Mouse (Mus musculus): ENCODE data around the gene Foxc1. TPM values are rescaled to one million over a fixed set of nuclear protein-coding genes. Genes with fewer than 3 reads are reported as not detected.

The Foxc1 gene
- 4.1 TPM for polyA plus RNA-seq (2012; fragmentation: generic; extraction: Trizol)
- long read RNA-seq, experiment 1 = 0 reads
- long read RNA-seq, experiment 2, full-length matches to known transcripts = 1 of 2 reads
- long read RNA-seq, experiment 2, partial matches to known transcripts = 0 of 2 reads
- long read RNA-seq, experiment 2, other reads (novel, unspliced or antisense) = 1 of 2 reads

GRCm38 (mm10) chr13:31806428-31806832 lies at the start of gene Foxc1:
Gene Foxc1 (plus strand): TSS chr13:31806633.
- H3K79me3 ChIP-seq (ENCODE audit: low read depth) = peaks cover 30% of the 10 kb centered on the region
- peaks cover 45% of the 10 kb centered on the region for H3K79me2 ChIP-seq (ENCODE audit: control insufficient read depth, insufficient read depth)
- H3K27me3 ChIP-seq (ENCODE audit: control insufficient read depth, insufficient read depth, insufficient read length) = no peaks in the 10 kb centered on the region
- H3ac ChIP-seq (ENCODE audit: control insufficient read depth, insufficient read length, low read depth) = peak within 1 kb of the TSS; percentile 87
- TF ChIP-seq MYOG (IDR thresholded peaks at IDR 0.05; ENCODE audit: control insufficient read depth, extremely low read depth, insufficient read length) (no peak), USF1 (IDR thresholded peaks at IDR 0.05; ENCODE audit: low read depth) (no peak), MAX (IDR thresholded peaks at IDR 0.05) (no peak), CTCF (IDR thresholded peaks at IDR 0.05; ENCODE audit: control insufficient read depth, insufficient read depth, insufficient read length) (no peak), CEBPB (IDR thresholded peaks at IDR 0.05; ENCODE audit: low read depth) (no peak), FOSL1 (IDR thresholded peaks at IDR 0.05; ENCODE audit: insufficient read depth, low read length, poor library complexity, severe bottlenecking) (no peak), MYOD1 (IDR thresholded peaks at IDR 0.05; ENCODE audit: control insufficient read depth, insufficient read length, low read depth) (no peak)
- peak within 1 kb of the TSS; percentile 60 for H3K4me3 ChIP-seq (ENCODE audit: insufficient read depth, poor library complexity, severe bottlenecking)
- peaks cover 7% of the 10 kb centered on the region for H3K36me3 ChIP-seq (ENCODE audit: control insufficient read depth, insufficient read depth)

- no peaks in the 10 kb centered on the region for H3K79me3 ChIP-seq (ENCODE audit: low read depth)
- H3K27me3 ChIP-seq (ENCODE audit: control insufficient read depth, insufficient read depth, insufficient read length) = no peaks in the 10 kb centered on the region
- no peak overlapping the region for H3K4me3 ChIP-seq (ENCODE audit: insufficient read depth, poor library complexity, severe bottlenecking)
- TF ChIP-seq MAX (IDR thresholded peaks at IDR 0.05) (no peak), CEBPB (IDR thresholded peaks at IDR 0.05; ENCODE audit: low read depth) (no peak), FOSL1 (IDR thresholded peaks at IDR 0.05; ENCODE audit: insufficient read depth, low read length, poor library complexity, severe bottlenecking) (no peak), CTCF (IDR thresholded peaks at IDR 0.05; ENCODE audit: control insufficient read depth, insufficient read depth, insufficient read length) (no peak), MYOG (IDR thresholded peaks at IDR 0.05; ENCODE audit: control insufficient read depth, extremely low read depth, insufficient read length) (no peak), USF1 (IDR thresholded peaks at IDR 0.05; ENCODE audit: low read depth) (no peak), MYOD1 (IDR thresholded peaks at IDR 0.05; ENCODE audit: control insufficient read depth, insufficient read length, low read depth) (no peak)
- H3K79me2 ChIP-seq (ENCODE audit: control insufficient read depth, insufficient read depth) = no peaks in the 10 kb centered on the region
- H3K36me3 ChIP-seq (ENCODE audit: control insufficient read depth, insufficient read depth) = no peaks in the 10 kb centered on the region
- H3ac ChIP-seq (ENCODE audit: control insufficient read depth, insufficient read length, low read depth) = no peak overlapping the region
Observed at GRCm38 (mm10) chr13:31760411-31760810, 46.0 kb upstream of the Foxc1 start.

- no peak overlapping the region for H3ac ChIP-seq (ENCODE audit: control insufficient read depth, insufficient read length, low read depth)
- no peak for TF ChIP-seq MYOD1 (IDR thresholded peaks at IDR 0.05; ENCODE audit: control insufficient read depth, insufficient read length, low read depth)
- no peak for TF ChIP-seq CTCF (IDR thresholded peaks at IDR 0.05; ENCODE audit: control insufficient read depth, insufficient read depth, insufficient read length)
- TF ChIP-seq MAX (IDR thresholded peaks at IDR 0.05) = no peak
- TF ChIP-seq MYOG (IDR thresholded peaks at IDR 0.05; ENCODE audit: control insufficient read depth, extremely low read depth, insufficient read length) = no peak
- no peak for TF ChIP-seq USF1 (IDR thresholded peaks at IDR 0.05; ENCODE audit: low read depth)
- TF ChIP-seq FOSL1 (IDR thresholded peaks at IDR 0.05; ENCODE audit: insufficient read depth, low read length, poor library complexity, severe bottlenecking) = no peak
- TF ChIP-seq CEBPB (IDR thresholded peaks at IDR 0.05; ENCODE audit: low read depth) = no peak
- no peak overlapping the region for H3K4me3 ChIP-seq (ENCODE audit: insufficient read depth, poor library complexity, severe bottlenecking)
- no peaks in the 10 kb centered on the region for H3K79me2 ChIP-seq (ENCODE audit: control insufficient read depth, insufficient read depth)
- H3K36me3 ChIP-seq (ENCODE audit: control insufficient read depth, insufficient read depth) = no peaks in the 10 kb centered on the region
- no peaks in the 10 kb centered on the region for H3K79me3 ChIP-seq (ENCODE audit: low read depth)
- H3K27me3 ChIP-seq (ENCODE audit: control insufficient read depth, insufficient read depth, insufficient read length) = no peaks in the 10 kb centered on the region
Observed at GRCm38 (mm10) chr13:31761057-31761456, 45.4 kb upstream of the Foxc1 start.

- TF ChIP-seq CEBPB (IDR thresholded peaks at IDR 0.05; ENCODE audit: low read depth) = peak; percentile 75
- TF ChIP-seq MYOD1 (IDR thresholded peaks at IDR 0.05; ENCODE audit: control insufficient read depth, insufficient read length, low read depth) = peak; percentile 42
- peak; percentile 90 for TF ChIP-seq FOSL1 (IDR thresholded peaks at IDR 0.05; ENCODE audit: insufficient read depth, low read length, poor library complexity, severe bottlenecking)
- no peak for TF ChIP-seq MAX (IDR thresholded peaks at IDR 0.05)
- H3K36me3 ChIP-seq (ENCODE audit: control insufficient read depth, insufficient read depth) = no peaks in the 10 kb centered on the region
- no peaks in the 10 kb centered on the region for H3K79me2 ChIP-seq (ENCODE audit: control insufficient read depth, insufficient read depth)
- no peak overlapping the region for H3ac ChIP-seq (ENCODE audit: control insufficient read depth, insufficient read length, low read depth)
- H3K79me3 ChIP-seq (ENCODE audit: low read depth) = no peaks in the 10 kb centered on the region
- no peaks in the 10 kb centered on the region for H3K27me3 ChIP-seq (ENCODE audit: control insufficient read depth, insufficient read depth, insufficient read length)
- H3K4me3 ChIP-seq (ENCODE audit: insufficient read depth, poor library complexity, severe bottlenecking) = no peak overlapping the region
Observed at GRCm38 (mm10) chr13:31764419-31764818, 42.0 kb upstream of the Foxc1 start.

GRCm38 (mm10) chr13:31765564-31765963 lies 40.9 kb upstream of the Foxc1 start:
- no peak overlapping the region for H3ac ChIP-seq (ENCODE audit: control insufficient read depth, insufficient read length, low read depth)
- no peaks in the 10 kb centered on the region for H3K36me3 ChIP-seq (ENCODE audit: control insufficient read depth, insufficient read depth)
- no peak overlapping the region for H3K4me3 ChIP-seq (ENCODE audit: insufficient read depth, poor library complexity, severe bottlenecking)
- no peaks in the 10 kb centered on the region for H3K27me3 ChIP-seq (ENCODE audit: control insufficient read depth, insufficient read depth, insufficient read length)
- TF ChIP-seq MYOD1 (IDR thresholded peaks at IDR 0.05; ENCODE audit: control insufficient read depth, insufficient read length, low read depth) (peak; percentile 98), MYOG (IDR thresholded peaks at IDR 0.05; ENCODE audit: control insufficient read depth, extremely low read depth, insufficient read length) (no peak), MAX (IDR thresholded peaks at IDR 0.05) (peak; percentile 55), FOSL1 (IDR thresholded peaks at IDR 0.05; ENCODE audit: insufficient read depth, low read length, poor library complexity, severe bottlenecking) (peak; percentile 16), CTCF (IDR thresholded peaks at IDR 0.05; ENCODE audit: control insufficient read depth, insufficient read depth, insufficient read length) (no peak)
- H3K79me2 ChIP-seq (ENCODE audit: control insufficient read depth, insufficient read depth) = no peaks in the 10 kb centered on the region
- H3K79me3 ChIP-seq (ENCODE audit: low read depth) = no peaks in the 10 kb centered on the region

DNA sequence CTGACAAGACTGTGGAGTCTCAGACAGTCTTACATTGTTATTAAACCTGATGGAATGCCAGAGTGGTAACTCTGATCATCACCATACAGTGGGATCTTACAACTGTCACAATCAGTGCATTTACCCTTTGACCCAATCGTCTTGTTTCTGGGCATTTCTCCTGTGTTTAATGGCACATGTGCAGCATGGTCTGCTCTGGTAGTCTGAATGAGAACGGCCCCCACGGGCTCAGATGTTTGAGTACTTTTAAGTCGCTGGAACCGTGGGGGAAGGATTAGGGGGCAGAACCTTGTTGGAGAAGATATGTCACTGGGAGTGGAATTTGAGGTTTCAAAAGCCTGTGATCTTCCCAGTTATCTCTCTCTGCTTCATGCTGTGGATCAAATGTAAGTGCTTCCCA lies 33.6 kb upstream of the Foxc1 start:
- no peak for TF ChIP-seq CTCF (IDR thresholded peaks at IDR 0.05; ENCODE audit: control insufficient read depth, insufficient read depth, insufficient read length)
- TF ChIP-seq MYOG (IDR thresholded peaks at IDR 0.05; ENCODE audit: control insufficient read depth, extremely low read depth, insufficient read length) = no peak
- no peak for TF ChIP-seq MAX (IDR thresholded peaks at IDR 0.05)
- no peak for TF ChIP-seq USF1 (IDR thresholded peaks at IDR 0.05; ENCODE audit: low read depth)
- no peak for TF ChIP-seq CEBPB (IDR thresholded peaks at IDR 0.05; ENCODE audit: low read depth)
- no peak for TF ChIP-seq MYOD1 (IDR thresholded peaks at IDR 0.05; ENCODE audit: control insufficient read depth, insufficient read length, low read depth)
- no peak for TF ChIP-seq FOSL1 (IDR thresholded peaks at IDR 0.05; ENCODE audit: insufficient read depth, low read length, poor library complexity, severe bottlenecking)
- no peaks in the 10 kb centered on the region for H3K79me3 ChIP-seq (ENCODE audit: low read depth)
- no peaks in the 10 kb centered on the region for H3K27me3 ChIP-seq (ENCODE audit: control insufficient read depth, insufficient read depth, insufficient read length)
- H3K4me3 ChIP-seq (ENCODE audit: insufficient read depth, poor library complexity, severe bottlenecking) = no peak overlapping the region
- no peaks in the 10 kb centered on the region for H3K36me3 ChIP-seq (ENCODE audit: control insufficient read depth, insufficient read depth)
- H3ac ChIP-seq (ENCODE audit: control insufficient read depth, insufficient read length, low read depth) = no peak overlapping the region
- H3K79me2 ChIP-seq (ENCODE audit: control insufficient read depth, insufficient read depth) = no peaks in the 10 kb centered on the region
